Mouse (Mus musculus) ES-Bruce4 (cell line): ENCODE measurements around the gene Rnf11. TPM values are rescaled to one million over a fixed set of nuclear protein-coding genes. Genes with fewer than 3 reads are reported as not detected.

Experiments used
- H3K27ac ChIP-seq: 2 replicates; pipeline ENCODE4 v1.5.1; 2012; ENCODE audit warnings: low read length, inconsistent platforms; ENCODE audit not compliant: insufficient read depth
- H3K27me3 ChIP-seq: 2 replicates; pipeline ENCODE4 v1.6.1; 2012; ENCODE audit warnings: mild to moderate bottlenecking, low read length, inconsistent platforms; ENCODE audit not compliant: control insufficient read depth, poor library complexity, insufficient read depth, severe bottlenecking
- H3K36me3 ChIP-seq: 2 replicates; pipeline ENCODE4 v1.6.1; 2012; ENCODE audit warnings: inconsistent platforms, mild to moderate bottlenecking, low read length, moderate library complexity; ENCODE audit not compliant: control insufficient read depth, poor library complexity, insufficient read depth, severe bottlenecking
- H3K4me1 ChIP-seq: one replicate; pipeline ENCODE4 v1.8.1; 2011; ENCODE audit warnings: low read length; ENCODE audit not compliant: control insufficient read depth, insufficient read depth
- H3K4me3 ChIP-seq: 2 replicates; pipeline ENCODE4 v1.5.1; 2011; ENCODE audit warnings: low read depth, mild to moderate bottlenecking, low read length
- H3K9ac ChIP-seq: 2 replicates; pipeline ENCODE4 v1.6.1; 2012; ENCODE audit warnings: low read depth, mild to moderate bottlenecking, inconsistent platforms; ENCODE audit not compliant: poor library complexity, severe bottlenecking
- H3K9me3 ChIP-seq: replicated peaks from 2 replicates; pipeline ENCODE4 v1.6.1; 2012; ENCODE audit warnings: mild to moderate bottlenecking, low read length, inconsistent platforms; ENCODE audit not compliant: control insufficient read depth, poor library complexity, insufficient read depth, severe bottlenecking
- CTCF ChIP-seq: IDR thresholded peaks from one replicate; pipeline ENCODE4 v1.8.1; 2011; ENCODE audit warnings: low read depth, low read length
- EP300 ChIP-seq: IDR thresholded peaks from 2 replicates; pipeline ENCODE4 v1.6.1; 2011; ENCODE audit warnings: low read depth, low read length; ENCODE audit not compliant: insufficient read depth
- POLR2A ChIP-seq: IDR thresholded peaks from one replicate; pipeline ENCODE4 v1.8.1; 2011; ENCODE audit warnings: low read length; ENCODE audit not compliant: insufficient read depth
- polyA plus RNA-seq: library from polyadenylated mRNA; stranded (reverse); fragments of >200 nt; gene quantifications from 2 replicates; pipeline ENCODE4 v1.2.4, GENCODE M21; 2011; ENCODE audit warnings: low read depth; ENCODE audit not compliant: missing spikeins, insufficient read depth, insufficient read length

Gene Rnf11
- polyA plus RNA-seq, 1 experiment: 31.6 TPM

DNA sequence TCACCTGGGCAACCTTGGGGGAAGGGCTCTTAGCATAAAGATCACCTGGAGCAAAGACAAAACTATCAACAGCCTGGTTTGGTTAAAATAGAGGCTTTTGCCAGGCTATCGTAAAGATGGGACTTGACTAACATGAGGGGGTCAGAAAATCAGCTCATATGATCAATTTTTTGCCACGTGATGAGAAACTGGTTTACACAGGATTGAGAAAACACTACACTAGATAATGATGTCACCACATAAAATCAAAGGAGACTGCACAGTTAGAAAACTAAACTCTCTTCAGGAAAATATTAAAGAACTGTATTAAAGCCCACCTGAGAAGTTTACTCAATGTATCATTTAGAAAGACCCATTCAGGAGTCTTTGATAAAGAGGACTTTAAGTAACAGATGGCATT is 9.4 kb downstream of the Rnf11 start:
- Histone ChIP-seq H3K9me3 (no peaks in the 10 kb centered on the region), H3K4me1 (peaks cover 1% of the 10 kb centered on the region), H3K27me3 (no peaks in the 10 kb centered on the region), H3K27ac (no peak overlapping the region), H3K9ac (no peak overlapping the region), H3K36me3 (peaks cover 3% of the 10 kb centered on the region), H3K4me3 (no peak overlapping the region)
- TF ChIP-seq EP300: no peak
- TF ChIP-seq POLR2A: no peak
- no peak for TF ChIP-seq CTCF

DNA sequence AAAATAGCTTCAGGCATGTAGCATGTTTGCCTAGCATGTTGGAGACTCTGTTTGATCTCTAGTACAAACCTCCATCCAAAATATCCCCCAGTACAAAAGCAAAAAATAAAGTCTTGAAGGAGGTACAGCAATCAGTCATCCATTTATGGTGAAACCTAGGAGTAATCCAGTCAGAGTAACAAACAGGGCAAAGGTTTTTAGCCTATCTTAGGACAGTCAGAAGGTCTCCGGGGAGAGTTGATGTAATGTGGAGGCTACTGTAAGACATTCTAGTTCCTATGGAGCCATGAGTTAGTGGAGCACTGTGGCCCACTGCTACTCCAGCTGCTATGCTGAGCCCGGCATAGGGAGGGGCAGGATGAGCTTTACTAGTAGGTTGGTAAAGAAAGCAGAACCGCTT is 12.0 kb downstream of the Rnf11 start:
- Histone ChIP-seq H3K27me3 (no peaks in the 10 kb centered on the region), H3K9ac (no peak overlapping the region)
- TF ChIP-seq EP300 (no peak), CTCF (no peak), POLR2A (no peak)

GRCm38 (mm10) chr4:109471606-109472005 is 12.9 kb downstream of the Rnf11 start:
- H3K9me3 ChIP-seq: no peaks in the 10 kb centered on the region
- H3K4me3 ChIP-seq: no peak overlapping the region
- no peak overlapping the region for H3K9ac ChIP-seq
- no peak overlapping the region for H3K27ac ChIP-seq
- peaks cover 1% of the 10 kb centered on the region for H3K4me1 ChIP-seq
- TF ChIP-seq CTCF (no peak), EP300 (no peak), POLR2A (no peak)
- no peaks in the 10 kb centered on the region for H3K27me3 ChIP-seq
- H3K36me3 ChIP-seq: peaks cover 3% of the 10 kb centered on the region

More for the DNA sequence above, 12.0 kb downstream of the Rnf11 start:
- Histone ChIP-seq H3K4me3 (no peak overlapping the region), H3K36me3 (peaks cover 3% of the 10 kb centered on the region), H3K27ac (no peak overlapping the region), H3K4me1 (peaks cover 1% of the 10 kb centered on the region), H3K9me3 (no peaks in the 10 kb centered on the region)

DNA sequence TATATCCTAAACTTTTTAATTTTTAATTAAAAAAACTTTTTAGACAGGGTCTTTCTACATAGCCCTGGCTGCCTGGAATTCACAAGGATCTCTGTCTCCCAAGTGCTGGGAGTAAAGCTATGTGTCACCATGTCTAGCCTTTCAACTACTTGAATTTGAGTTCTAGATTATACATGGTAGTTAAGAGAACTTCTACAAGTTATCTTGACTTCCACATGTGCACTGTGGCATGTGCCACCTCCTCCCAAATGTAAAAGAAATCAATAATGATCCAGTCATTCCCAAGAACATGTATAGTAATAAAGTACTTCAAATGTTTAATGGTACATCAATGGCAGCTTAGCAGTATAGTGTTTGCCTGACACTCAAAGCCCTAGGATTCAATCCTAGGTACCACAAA is 16.8 kb downstream of the Rnf11 start:
- no peak overlapping the region for H3K4me3 ChIP-seq
- no peaks in the 10 kb centered on the region for H3K27me3 ChIP-seq
- no peak overlapping the region for H3K9ac ChIP-seq
- TF ChIP-seq POLR2A: no peak
- no peak for TF ChIP-seq CTCF
- TF ChIP-seq EP300: no peak
- no peak overlapping the region for H3K27ac ChIP-seq
- H3K36me3 ChIP-seq: peaks cover 3% of the 10 kb centered on the region
- no peaks in the 10 kb centered on the region for H3K9me3 ChIP-seq
- H3K4me1 ChIP-seq: no peaks in the 10 kb centered on the region

- TF ChIP-seq POLR2A (no peak), CTCF (no peak), EP300 (no peak)
- H3K9me3 ChIP-seq: no peaks in the 10 kb centered on the region
- no peaks in the 10 kb centered on the region for H3K4me1 ChIP-seq
- H3K27ac ChIP-seq: no peak overlapping the region
- H3K36me3 ChIP-seq: no peaks in the 10 kb centered on the region
- no peak overlapping the region for H3K4me3 ChIP-seq
- H3K9ac ChIP-seq: no peak overlapping the region
- H3K27me3 ChIP-seq: no peaks in the 10 kb centered on the region
Observed at GRCm38 (mm10) chr4:109463892-109464291, 20.6 kb downstream of the Rnf11 start.

DNA sequence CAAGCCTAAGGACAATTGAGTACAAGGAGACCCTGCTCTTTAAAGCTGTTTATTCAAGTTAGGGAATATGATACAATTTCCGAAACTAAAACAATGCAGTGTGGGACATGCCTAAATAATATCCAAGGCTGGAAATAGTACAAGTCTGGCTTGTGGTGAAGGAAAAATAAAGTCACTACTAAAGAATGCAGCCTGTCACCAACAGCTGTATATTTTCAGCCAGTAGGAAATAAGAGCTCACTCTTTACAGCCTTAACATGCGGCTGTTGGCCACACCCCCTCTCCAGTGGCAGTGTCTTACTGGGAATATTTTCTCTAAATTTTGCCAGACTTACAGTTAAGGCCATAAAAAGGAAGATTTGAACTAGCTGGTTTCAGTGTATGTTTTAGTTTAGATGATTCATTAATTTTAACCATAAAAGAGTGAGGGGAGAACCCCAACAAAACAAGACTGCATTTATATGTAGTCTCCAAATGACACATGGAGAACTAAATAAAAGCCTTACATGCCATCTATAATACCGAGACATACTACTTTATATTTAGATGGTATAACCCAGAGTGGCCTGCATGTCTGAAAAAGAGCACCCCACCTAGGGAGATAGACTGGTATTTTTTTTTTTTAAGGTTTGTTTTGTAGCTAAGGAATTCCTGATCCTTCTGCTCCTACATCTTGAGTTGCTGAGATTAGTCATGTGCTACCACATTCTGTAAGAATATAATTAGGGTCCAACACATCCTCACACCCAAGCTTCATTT is 23.9 kb downstream of the Rnf11 start:
- Histone ChIP-seq H3K27me3 (no peaks in the 10 kb centered on the region), H3K9ac (no peak overlapping the region), H3K27ac (no peak overlapping the region), H3K36me3 (no peaks in the 10 kb centered on the region), H3K4me3 (no peak overlapping the region), H3K4me1 (no peaks in the 10 kb centered on the region), H3K9me3 (no peaks in the 10 kb centered on the region)
- TF ChIP-seq CTCF (no peak), POLR2A (no peak), EP300 (no peak)
